ENCODE assay signal across 8 mouse cellular contexts in genomic region chr10:4210313-4211066, GRCm38 (mm10). TPM values are rescaled to one million over a fixed set of nuclear protein-coding genes. Genes with fewer than 3 reads are reported as not detected.
DNase-seq lines count a peak whose midpoint lies in the region; ATAC-seq and TF ChIP-seq lines count a peak whose summit lies in the region.

No protein-coding gene starts in this region.

- H3K9ac ChIP-seq in lung, postnatal 0 days (replicated peaks; ENCODE audit: low read depth), result peak overlapping the region; percentile 27; the same call in 1 of the 2 replicates
- no peak overlapping the region for H3K9ac ChIP-seq in hindbrain, embryonic 15.5 days
- H3K9ac ChIP-seq in liver, embryonic 13.5 days, result no peak overlapping the region

- DNase-seq in cerebellum, postnatal 14 days, result peak; percentile 36 to 43
- no peak for DNase-seq in cerebellum, postnatal 36 days
- DNase-seq in lung, postnatal 0 days (ENCODE audit: low spot score), result peak; percentile 14
- DNase-seq in lung, postnatal 25 days (ENCODE audit: low spot score), result no peak
- DNase-seq in liver, embryonic 13.5 days, result no peak
- no peak for DNase-seq in B cell, adult 2 months

- H3K4me2 ChIP-seq in lung, postnatal 0 days (replicated peaks; ENCODE audit: low read depth, low read length), result peak overlapping the region; percentile 55
- H3K4me2 ChIP-seq in hindbrain, embryonic 15.5 days, result peak overlapping the region; percentile 20; the same call in 1 of the 2 replicates
- H3K4me2 ChIP-seq in liver, embryonic 13.5 days, result peak overlapping the region; percentile 23

- no peaks in the 10 kb centered on the region; the same call in 1 of the 2 replicates for H3K4me1 ChIP-seq in lung, postnatal 0 days (ENCODE audit: insufficient read depth, low read depth, low read length)
- no peaks in the 10 kb centered on the region for H3K4me1 ChIP-seq in hindbrain, embryonic 15.5 days (replicated peaks)
- no peaks in the 10 kb centered on the region for H3K4me1 ChIP-seq in liver, embryonic 13.5 days (replicated peaks)

- H3K9me3 ChIP-seq in lung, postnatal 0 days (ENCODE audit: low read length), result no peaks in the 10 kb centered on the region
- no peaks in the 10 kb centered on the region for H3K9me3 ChIP-seq in hindbrain, embryonic 15.5 days
- no peaks in the 10 kb centered on the region for H3K9me3 ChIP-seq in liver, embryonic 13.5 days (replicated peaks)

- H3K27me3 ChIP-seq in lung, postnatal 0 days (replicated peaks; ENCODE audit: insufficient read depth, low read length), result no peaks in the 10 kb centered on the region
- H3K27me3 ChIP-seq in hindbrain, embryonic 15.5 days, result no peaks in the 10 kb centered on the region
- H3K27me3 ChIP-seq in liver, embryonic 13.5 days, result no peaks in the 10 kb centered on the region

- TF ChIP-seq CTCF in lung, postnatal 0 days (IDR thresholded peaks at IDR 0.05), result no peak

- H3K36me3 ChIP-seq in lung, postnatal 0 days (ENCODE audit: insufficient read depth, low read length), result no peaks in the 10 kb centered on the region
- no peaks in the 10 kb centered on the region for H3K36me3 ChIP-seq in hindbrain, embryonic 15.5 days
- H3K36me3 ChIP-seq in liver, embryonic 13.5 days, result no peaks in the 10 kb centered on the region

- TF ChIP-seq EP300 in lung, postnatal 0 days (IDR thresholded peaks at IDR 0.05), result no peak

- ATAC-seq in lung, postnatal 0 days, result peak; percentile 28; the same call in 1 of the 2 replicates
- no peak for ATAC-seq in hindbrain, embryonic 15.5 days (ENCODE audit: low FRiP score, low read depth)
- no peak for ATAC-seq in liver, embryonic 13.5 days (ENCODE audit: low read depth)
- no peak for ATAC-seq in monocyte, adult 5-6 weeks (replicated peaks; ENCODE audit: insufficient number of reproducible peaks, low FRiP score, low TSS enrichment, poor library complexity, severe bottlenecking)

- H3K4me3 ChIP-seq in lung, postnatal 0 days (ENCODE audit: low read depth, low read length), result peak overlapping the region; percentile 19
- no peak overlapping the region for H3K4me3 ChIP-seq in hindbrain, embryonic 15.5 days
- no peak overlapping the region; the same call in 1 of the 2 replicates for H3K4me3 ChIP-seq in liver, embryonic 13.5 days (replicated peaks)

- 16% methylated on average over 24 of the region's 24 CpGs for WGBS in lung, postnatal 0 days
- WGBS in hindbrain, embryonic 15.5 days, result 45% methylated on average over 24 of the region's 24 CpGs
- WGBS in liver, embryonic 13.5 days (ENCODE audit: insufficient replicate concordance), result 31% methylated on average over 24 of the region's 24 CpGs

- no peak overlapping the region for H3K27ac ChIP-seq in lung, postnatal 0 days (ENCODE audit: low read length)
- H3K27ac ChIP-seq in hindbrain, embryonic 15.5 days (replicated peaks), result no peak overlapping the region
- no peak overlapping the region for H3K27ac ChIP-seq in liver, embryonic 13.5 days

RNA-seq across cellular contexts. Expression of gene Akap12, which starts 55.7 kb away (rescaled TPM):
- 49.7 and 59.9 TPM in 2 replicates for polyA plus RNA-seq in lung, postnatal 0 days (2015; fragmentation: Nextera tagmentation; extraction: Ambion mirVana)
- polyA plus RNA-seq in hindbrain, embryonic 15.5 days (2015; fragmentation: Nextera tagmentation; extraction: Ambion mirVana), result 46.6 and 48.0 TPM in 2 replicates
- polyA plus RNA-seq in liver, embryonic 13.5 days (2015; fragmentation: Nextera tagmentation; extraction: Ambion mirVana), result 4.6 and 5.6 TPM in 2 replicates
- total RNA-seq in monocyte, adult 5-6 weeks (2017), result 5.5 to 7.9 TPM (median 6.9 TPM) in 3 replicates

Comparison
In these comparisons a context has a peak if more than half of its experiments do, and no peak if none do; other contexts are left out.
1. DNase-seq: peak in cerebellum, postnatal 14 days (2 of 2) and lung, postnatal 0 days (single experiment); none in cerebellum, postnatal 36 days (0 of 2), lung, postnatal 25 days (single experiment), liver, embryonic 13.5 days (single experiment) and B cell, adult 2 months (0 of 2).
2. Peak in every context shown above with its lines, with median percentiles within 50 percentile points of each other: H3K4me2 ChIP-seq.